Mouse (Mus musculus) liver, adult 2 months (tissue): Measurements from ENCODE around the gene Kalrn.

Experiments used
- CTCF ChIP-seq: fragments of 200-500 bp; IDR thresholded peaks from 2 replicates; pipeline ENCODE4 v1.5.1; 2011; ENCODE audit warnings: low read depth, low read length, control low read depth
- POLR2A ChIP-seq: fragments of 200-500 bp; IDR thresholded peaks from 2 replicates; pipeline ENCODE4 v1.6.1; 2011; ENCODE audit warnings: low read length, control low read depth; ENCODE audit not compliant: insufficient read depth; ENCODE audit errors: extremely low read depth

- TF ChIP-seq POLR2A (no peak), CTCF (no peak)
Observed at GRCm38 (mm10) chr16:34076101-34076500, 497.2 kb downstream of the Kalrn start.
